Mouse (Mus musculus): ENCODE measurements around the gene Nt5c1a.
A peak's percentile ranks its signal among the peaks of the same experiment; 100 is the strongest.

Gene Nt5c1a

GRCm38 (mm10) chr4:123212330-123212729, 11.0 kb downstream of the Nt5c1a start:
- DNase-seq (ENCODE audit: low spot score): no peak

GRCm38 (mm10) chr4:123213975-123214374, 12.7 kb downstream of the Nt5c1a start:
- no peak for DNase-seq (ENCODE audit: low spot score)

GRCm38 (mm10) chr4:123215367-123215766, 14.1 kb downstream of the Nt5c1a start:
- DNase-seq (ENCODE audit: low spot score): no peak

- DNase-seq (ENCODE audit: low spot score): peak; percentile 30
Observed at GRCm38 (mm10) chr4:123216782-123217181, 15.5 kb downstream of the Nt5c1a start.

- DNase-seq (ENCODE audit: low spot score): peak; percentile 46
Observed at GRCm38 (mm10) chr4:123219720-123220357, 18.5 kb downstream of the Nt5c1a start.

- DNase-seq (ENCODE audit: low spot score): no peak
Observed at GRCm38 (mm10) chr4:123220637-123221036, 19.3 kb downstream of the Nt5c1a start.

GRCm38 (mm10) chr4:123223309-123223708, 22.0 kb downstream of the Nt5c1a start:
- peak; percentile 15 for DNase-seq (ENCODE audit: low spot score)

GRCm38 (mm10) chr4:123225718-123226403, 24.6 kb downstream of the Nt5c1a start:
- DNase-seq (ENCODE audit: low spot score): no peak

- no peak for DNase-seq (ENCODE audit: low spot score)
Observed at GRCm38 (mm10) chr4:123227707-123228106, 26.4 kb downstream of the Nt5c1a start.

GRCm38 (mm10) chr4:123228270-123228669, 27.0 kb downstream of the Nt5c1a start:
- DNase-seq (ENCODE audit: low spot score): no peak

GRCm38 (mm10) chr4:123229166-123229565, 27.9 kb downstream of the Nt5c1a start:
- no peak for DNase-seq (ENCODE audit: low spot score)

- no peak for DNase-seq (ENCODE audit: low spot score)
Observed at GRCm38 (mm10) chr4:123232841-123233240, 31.5 kb downstream of the Nt5c1a start.

GRCm38 (mm10) chr4:123233492-123234084, 32.3 kb downstream of the Nt5c1a start, which contains the start of gene Heyl:
Heyl (plus strand) TSS chr4:123233556.
- no peak for DNase-seq (ENCODE audit: low spot score)

- DNase-seq (ENCODE audit: low spot score): no peak
Observed at GRCm38 (mm10) chr4:123235835-123236430, 34.6 kb downstream of the Nt5c1a start.

GRCm38 (mm10) chr4:123236431-123237031, 35.2 kb downstream of the Nt5c1a start:
- no peak for DNase-seq (ENCODE audit: low spot score)

- no peak for DNase-seq (ENCODE audit: low spot score)
Observed at GRCm38 (mm10) chr4:123237386-123238266, 36.3 kb downstream of the Nt5c1a start.

GRCm38 (mm10) chr4:123239361-123240203, 38.3 kb downstream of the Nt5c1a start:
- no peak for DNase-seq (ENCODE audit: low spot score)

- DNase-seq (ENCODE audit: low spot score): no peak
Observed at GRCm38 (mm10) chr4:123246221-123246620, 44.9 kb downstream of the Nt5c1a start.

- DNase-seq (ENCODE audit: low spot score): no peak
Observed at GRCm38 (mm10) chr4:123246651-123247050, 45.3 kb downstream of the Nt5c1a start.

- DNase-seq (ENCODE audit: low spot score): no peak
Observed at GRCm38 (mm10) chr4:123247147-123247880, 46.0 kb downstream of the Nt5c1a start.
